Mouse (Mus musculus): ENCODE data around the gene 4931409K22Rik.
A peak's percentile ranks its signal among the peaks of the same experiment; 100 is the strongest.

The 4931409K22Rik gene

GRCm38 (mm10) chr5:24539571-24540296 lies 16.9 kb downstream of the 4931409K22Rik start:
- no peak for DNase-seq

- no peak for DNase-seq
These were observed 19.0 kb downstream of the 4931409K22Rik start for GRCm38 (mm10) chr5:24537618-24538017.

- DNase-seq = no peak
These were observed 20.1 kb downstream of the 4931409K22Rik start for GRCm38 (mm10) chr5:24536511-24536910.

GRCm38 (mm10) chr5:24535731-24536130 lies 20.9 kb downstream of the 4931409K22Rik start:
- peak; percentile 33 to 47 for DNase-seq

GRCm38 (mm10) chr5:24534292-24534691 lies 22.3 kb downstream of the 4931409K22Rik start:
- DNase-seq = no peak

GRCm38 (mm10) chr5:24533391-24533790 lies 23.2 kb downstream of the 4931409K22Rik start:
- no peak for DNase-seq

GRCm38 (mm10) chr5:24530042-24530689 lies 26.4 kb downstream of the 4931409K22Rik start:
- DNase-seq = peak; percentile 87 to 90

GRCm38 (mm10) chr5:24527780-24528179 lies 28.8 kb downstream of the 4931409K22Rik start:
- no peak for DNase-seq

GRCm38 (mm10) chr5:24526889-24527230 lies 29.7 kb downstream of the 4931409K22Rik start, which contains the start of gene Gbx1:
Gbx1 (minus strand) TSS chr5:24527202.
- no peak for DNase-seq

- no peak for DNase-seq
These were observed 30.3 kb downstream of the 4931409K22Rik start for GRCm38 (mm10) chr5:24526190-24526888.

- no peak for DNase-seq
These were observed 31.0 kb downstream of the 4931409K22Rik start for GRCm38 (mm10) chr5:24525360-24526189.

GRCm38 (mm10) chr5:24524522-24524921 lies 32.1 kb downstream of the 4931409K22Rik start:
- DNase-seq = no peak

- no peak for DNase-seq
These were observed 32.8 kb downstream of the 4931409K22Rik start for GRCm38 (mm10) chr5:24523806-24524205.

GRCm38 (mm10) chr5:24521366-24521765 lies 35.2 kb downstream of the 4931409K22Rik start:
- no peak for DNase-seq

- DNase-seq = peak; percentile 26 to 31
These were observed 44.3 kb downstream of the 4931409K22Rik start for GRCm38 (mm10) chr5:24512271-24512670.

- peak; percentile 34 to 50 for DNase-seq
These were observed 46.0 kb downstream of the 4931409K22Rik start for GRCm38 (mm10) chr5:24510635-24511034.

- DNase-seq = no peak
These were observed 48.2 kb downstream of the 4931409K22Rik start for GRCm38 (mm10) chr5:24508406-24508805.

- DNase-seq = no peak
These were observed 51.1 kb downstream of the 4931409K22Rik start for GRCm38 (mm10) chr5:24505513-24505912.

GRCm38 (mm10) chr5:24502786-24503185 lies 53.8 kb downstream of the 4931409K22Rik start:
- no peak for DNase-seq

- DNase-seq = no peak
These were observed 55.8 kb downstream of the 4931409K22Rik start for GRCm38 (mm10) chr5:24500851-24501250.

GRCm38 (mm10) chr5:24499113-24499512 lies 57.5 kb downstream of the 4931409K22Rik start:
- no peak for DNase-seq

GRCm38 (mm10) chr5:24497526-24497925 lies 59.1 kb downstream of the 4931409K22Rik start:
- no peak for DNase-seq

GRCm38 (mm10) chr5:24496756-24497155 lies 59.9 kb downstream of the 4931409K22Rik start:
- no peak for DNase-seq

All from lung, adult 18-20 months (tissue).